Mouse (Mus musculus): ENCODE measurements around the gene Dnah6.
A peak's percentile ranks its signal among the peaks of the same experiment; 100 is the strongest.

Gene Dnah6

DNA sequence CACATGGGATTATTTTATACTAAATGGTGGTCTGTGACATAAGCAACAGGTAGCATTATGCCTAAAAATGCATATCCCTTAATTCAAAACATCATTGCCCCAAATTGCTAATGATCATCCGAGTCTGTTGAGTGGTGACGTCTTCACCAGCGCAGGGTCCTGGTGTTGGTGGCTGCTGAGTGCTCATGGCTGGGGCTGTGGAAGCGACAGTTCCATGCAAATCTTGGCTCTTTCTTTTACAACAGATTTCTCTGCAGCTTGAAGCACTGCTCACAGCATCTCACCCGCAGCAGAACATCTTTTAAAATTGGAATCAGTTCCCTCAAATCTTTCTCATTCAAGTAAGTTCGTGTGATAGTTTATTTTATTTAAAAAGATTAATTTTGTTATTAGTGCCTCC is 166.1 kb downstream of the Dnah6 start:
- H3K27me3 ChIP-seq (ENCODE audit: control insufficient read depth, insufficient read depth, low read length, poor library complexity, severe bottlenecking), result no peaks in the 10 kb centered on the region
- DNase-seq (ENCODE audit: low read depth, low spot score), result no peak
- H3K36me3 ChIP-seq (ENCODE audit: control insufficient read depth, insufficient read depth, low read length, poor library complexity, severe bottlenecking), result no peaks in the 10 kb centered on the region

DNA sequence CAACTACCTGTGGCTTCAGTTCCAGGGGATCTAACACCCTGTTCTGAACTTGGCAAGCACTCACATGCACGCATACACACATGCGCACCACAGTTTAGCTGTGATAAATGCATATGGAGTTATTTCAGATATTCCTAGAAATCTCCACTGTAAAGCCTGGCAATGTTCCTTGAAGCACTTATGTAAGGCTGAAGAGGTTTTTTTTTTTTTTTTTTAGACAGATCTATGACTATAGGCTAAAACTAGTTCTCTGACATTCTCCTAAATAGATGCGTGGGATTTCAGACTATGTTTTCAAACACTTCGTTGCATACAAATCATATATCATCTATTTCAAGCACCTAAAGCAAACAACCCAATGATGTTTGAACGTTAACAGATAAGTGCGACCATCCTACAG is 166.6 kb downstream of the Dnah6 start:
- no peak for DNase-seq (ENCODE audit: low read depth, low spot score)
- no peaks in the 10 kb centered on the region for H3K27me3 ChIP-seq (ENCODE audit: control insufficient read depth, insufficient read depth, low read length, poor library complexity, severe bottlenecking)
- H3K36me3 ChIP-seq (ENCODE audit: control insufficient read depth, insufficient read depth, low read length, poor library complexity, severe bottlenecking), result no peaks in the 10 kb centered on the region

DNA sequence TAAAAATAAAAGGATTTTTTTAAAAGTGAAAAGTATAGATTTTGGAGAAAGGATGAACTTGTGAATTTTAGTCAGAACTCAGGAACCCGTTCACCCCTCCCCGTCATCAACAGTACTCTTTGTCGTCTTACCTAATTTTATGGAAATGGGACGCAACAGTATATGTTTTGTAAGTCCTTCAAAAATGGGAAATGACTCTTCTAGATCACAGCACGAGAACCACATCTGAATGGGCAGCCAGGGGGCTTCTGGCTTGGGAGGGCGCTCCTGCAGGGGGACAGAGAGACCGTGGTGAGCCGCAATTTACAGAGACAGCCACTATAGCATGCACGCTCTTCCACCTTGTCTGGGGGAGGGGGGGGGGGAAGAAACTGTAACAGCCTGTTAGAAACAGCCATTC is 167.9 kb downstream of the Dnah6 start:
- Histone ChIP-seq H3K36me3 (ENCODE audit: control insufficient read depth, insufficient read depth, low read length, poor library complexity, severe bottlenecking) (no peaks in the 10 kb centered on the region), H3K27me3 (ENCODE audit: control insufficient read depth, insufficient read depth, low read length, poor library complexity, severe bottlenecking) (no peaks in the 10 kb centered on the region)
- no peak for DNase-seq (ENCODE audit: low read depth, low spot score)

DNA sequence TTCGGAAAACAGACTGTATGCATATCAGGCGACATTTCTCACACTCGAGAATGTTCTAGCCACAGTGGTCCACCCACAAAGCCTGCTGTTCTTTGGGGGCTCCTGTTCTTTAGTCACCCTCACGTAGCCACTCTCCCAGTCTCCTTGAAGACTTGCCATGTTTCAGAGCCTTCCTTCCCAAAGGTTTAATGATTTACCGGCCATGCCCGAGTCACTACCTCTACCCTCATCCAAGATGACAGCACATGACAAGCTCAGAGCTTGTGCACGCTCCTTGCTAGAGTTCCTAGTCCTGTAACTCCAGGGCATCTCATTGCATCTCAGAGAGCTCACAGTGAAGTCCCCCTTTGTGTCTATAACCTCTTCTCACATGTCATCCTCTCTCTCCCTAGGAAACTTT is 174.2 kb downstream of the Dnah6 start:
- H3K36me3 ChIP-seq (ENCODE audit: control insufficient read depth, insufficient read depth, low read length, poor library complexity, severe bottlenecking), result no peaks in the 10 kb centered on the region
- DNase-seq (ENCODE audit: low read depth, low spot score), result no peak
- no peaks in the 10 kb centered on the region for H3K27me3 ChIP-seq (ENCODE audit: control insufficient read depth, insufficient read depth, low read length, poor library complexity, severe bottlenecking)

DNA sequence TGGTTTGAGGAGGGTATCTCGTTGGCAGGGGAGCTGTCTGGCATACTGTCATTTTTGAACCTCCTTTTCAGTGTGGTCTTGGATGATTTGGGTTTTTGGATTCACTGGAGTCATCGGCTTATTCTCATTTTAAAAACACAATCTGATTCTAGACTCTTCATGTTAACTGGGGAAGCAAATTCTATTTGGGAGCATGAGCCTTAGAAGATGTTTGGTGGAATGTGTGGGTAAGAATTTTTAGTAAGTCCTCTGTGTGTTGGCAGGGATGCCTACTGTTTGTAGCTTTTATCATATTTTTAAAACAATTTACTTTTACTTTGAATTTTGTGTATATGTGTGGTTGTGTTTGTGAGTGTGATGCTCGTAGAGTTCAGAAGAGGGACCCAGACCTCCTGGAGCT is 175.5 kb downstream of the Dnah6 start:
- H3K36me3 ChIP-seq (ENCODE audit: control insufficient read depth, insufficient read depth, low read length, poor library complexity, severe bottlenecking), result no peaks in the 10 kb centered on the region
- no peaks in the 10 kb centered on the region for H3K27me3 ChIP-seq (ENCODE audit: control insufficient read depth, insufficient read depth, low read length, poor library complexity, severe bottlenecking)
- no peak for DNase-seq (ENCODE audit: low read depth, low spot score)

DNA sequence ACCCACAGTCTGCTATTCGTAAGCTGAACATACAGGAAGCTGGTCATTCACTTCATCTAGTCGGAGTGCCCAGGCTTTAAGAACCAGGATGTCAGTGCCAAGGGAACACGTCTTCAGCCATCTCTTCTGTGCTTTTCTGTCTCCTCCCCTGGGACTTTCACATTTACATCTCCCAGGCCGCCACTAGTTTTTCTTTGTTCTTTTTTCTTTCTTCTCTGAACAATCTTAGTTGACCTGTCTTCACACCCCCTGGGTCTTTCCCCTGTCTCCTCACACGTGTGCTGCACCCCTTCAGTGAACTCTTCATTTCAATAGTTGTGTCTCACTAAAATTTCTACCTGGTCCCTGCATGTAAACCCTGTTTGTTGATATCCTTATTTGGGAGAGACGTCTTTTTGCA is 179.2 kb downstream of the Dnah6 start:
- Histone ChIP-seq H3K27me3 (ENCODE audit: control insufficient read depth, insufficient read depth, low read length, poor library complexity, severe bottlenecking) (no peaks in the 10 kb centered on the region), H3K36me3 (ENCODE audit: control insufficient read depth, insufficient read depth, low read length, poor library complexity, severe bottlenecking) (no peaks in the 10 kb centered on the region)
- no peak for DNase-seq (ENCODE audit: low read depth, low spot score)

DNA sequence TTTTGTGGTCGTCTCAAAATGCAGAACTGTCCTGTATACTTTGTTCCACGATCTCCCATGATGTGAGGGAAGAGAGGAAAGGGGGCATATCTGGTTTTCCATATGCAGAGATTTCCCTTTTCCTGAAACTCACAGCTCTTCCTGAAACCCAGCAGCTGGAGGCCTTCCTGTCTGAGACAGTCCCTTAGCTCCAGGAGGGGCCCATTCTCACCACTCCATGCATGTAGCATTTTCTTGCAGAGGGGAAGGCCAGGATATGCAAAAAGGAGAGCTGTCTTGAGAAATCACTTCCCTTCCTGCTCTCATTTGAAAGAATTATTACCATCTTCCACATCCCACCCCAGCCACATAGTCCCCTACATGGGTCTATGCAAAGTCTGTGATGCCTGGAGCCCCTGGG is 183.2 kb downstream of the Dnah6 start:
- no peaks in the 10 kb centered on the region for H3K36me3 ChIP-seq (ENCODE audit: control insufficient read depth, insufficient read depth, low read length, poor library complexity, severe bottlenecking)
- DNase-seq (ENCODE audit: low read depth, low spot score), result no peak
- no peaks in the 10 kb centered on the region for H3K27me3 ChIP-seq (ENCODE audit: control insufficient read depth, insufficient read depth, low read length, poor library complexity, severe bottlenecking)

DNA sequence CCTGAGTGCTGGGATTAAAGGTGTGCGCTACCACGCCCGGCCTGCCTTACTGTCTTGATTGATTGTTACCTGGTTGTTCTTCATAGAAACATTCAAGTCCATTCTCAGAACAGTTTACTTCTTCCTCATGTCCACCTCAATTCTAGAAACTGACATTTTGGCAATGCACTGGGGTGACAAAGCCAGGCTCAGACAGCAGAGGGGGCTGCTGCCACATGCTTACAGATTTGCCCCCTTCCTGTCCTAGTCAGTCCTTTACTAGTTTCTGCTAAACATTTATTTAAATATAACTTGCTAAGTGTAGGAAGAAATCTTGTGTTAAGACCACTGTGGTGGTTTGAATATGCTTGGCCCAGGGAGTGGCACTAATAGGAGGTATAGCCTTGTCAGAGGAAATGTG is 192.6 kb downstream of the Dnah6 start:
- no peak for DNase-seq (ENCODE audit: low read depth, low spot score)
- Histone ChIP-seq H3K36me3 (ENCODE audit: control insufficient read depth, insufficient read depth, low read length, poor library complexity, severe bottlenecking) (no peaks in the 10 kb centered on the region), H3K27me3 (ENCODE audit: control insufficient read depth, insufficient read depth, low read length, poor library complexity, severe bottlenecking) (no peaks in the 10 kb centered on the region)

DNA sequence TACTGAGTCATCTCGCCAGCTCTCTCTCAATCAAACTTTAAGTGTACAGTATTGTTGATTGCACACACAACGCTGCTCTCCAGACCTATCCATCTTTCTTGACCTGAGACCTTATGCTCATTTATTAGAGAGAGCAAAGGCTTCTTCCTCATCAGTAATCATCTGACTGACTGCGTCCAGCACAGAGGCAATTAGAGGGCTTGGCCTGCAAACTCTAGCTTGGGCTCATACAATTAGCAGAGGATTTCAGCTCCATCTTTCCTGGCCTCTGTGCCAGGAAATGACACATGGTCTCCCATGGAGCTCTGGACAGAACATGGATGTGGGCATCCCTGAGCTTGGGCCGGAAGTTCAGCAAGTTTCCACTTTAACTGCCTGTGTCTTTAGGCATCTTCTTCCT is 193.6 kb downstream of the Dnah6 start:
- DNase-seq (ENCODE audit: low read depth, low spot score), result no peak
- Histone ChIP-seq H3K27me3 (ENCODE audit: control insufficient read depth, insufficient read depth, low read length, poor library complexity, severe bottlenecking) (no peaks in the 10 kb centered on the region), H3K36me3 (ENCODE audit: control insufficient read depth, insufficient read depth, low read length, poor library complexity, severe bottlenecking) (no peaks in the 10 kb centered on the region)

DNA sequence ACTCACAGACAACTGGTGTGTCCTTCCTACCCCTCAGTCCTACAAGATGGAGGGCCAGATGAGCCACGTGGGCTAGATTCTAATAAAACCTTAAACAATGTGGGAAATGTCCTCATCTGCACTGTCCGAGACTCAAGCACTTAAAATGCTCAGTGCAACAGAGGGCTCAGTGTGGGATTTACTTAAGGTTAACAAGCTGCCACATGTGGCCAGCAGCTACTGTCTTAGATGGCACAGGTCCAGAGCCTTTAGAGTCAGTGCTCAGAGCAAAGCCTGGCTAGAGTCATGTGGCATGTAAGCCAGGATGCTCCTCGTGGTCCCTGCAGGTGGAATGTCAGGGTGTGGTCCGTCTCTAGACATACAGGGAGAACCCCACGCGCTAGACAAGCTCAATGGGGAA is 194.6 kb downstream of the Dnah6 start:
- no peaks in the 10 kb centered on the region for H3K27me3 ChIP-seq (ENCODE audit: control insufficient read depth, insufficient read depth, low read length, poor library complexity, severe bottlenecking)
- DNase-seq (ENCODE audit: low read depth, low spot score), result no peak

DNA sequence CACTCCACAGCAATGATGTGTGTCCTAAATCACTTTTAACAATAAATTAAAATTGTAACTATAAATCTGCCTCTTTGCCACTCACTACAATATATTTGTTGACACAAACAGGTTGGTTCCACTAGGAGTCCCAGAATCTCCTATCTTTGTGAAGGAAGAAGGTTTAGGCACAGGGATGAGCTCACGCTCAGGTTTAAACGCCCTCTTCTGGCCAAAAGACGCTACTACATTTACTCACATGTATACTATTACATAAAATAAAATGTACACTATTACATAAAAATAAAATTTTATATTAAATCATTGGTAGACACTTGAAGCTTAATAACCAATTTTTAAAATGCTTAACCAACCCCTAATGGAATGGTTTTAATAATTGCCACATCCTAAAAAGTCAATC is 201.4 kb downstream of the Dnah6 start:
- H3K36me3 ChIP-seq (ENCODE audit: control insufficient read depth, insufficient read depth, low read length, poor library complexity, severe bottlenecking), result no peaks in the 10 kb centered on the region

More for the DNA sequence above, 194.6 kb downstream of the Dnah6 start:
- no peaks in the 10 kb centered on the region for H3K36me3 ChIP-seq (ENCODE audit: control insufficient read depth, insufficient read depth, low read length, poor library complexity, severe bottlenecking)

DNA sequence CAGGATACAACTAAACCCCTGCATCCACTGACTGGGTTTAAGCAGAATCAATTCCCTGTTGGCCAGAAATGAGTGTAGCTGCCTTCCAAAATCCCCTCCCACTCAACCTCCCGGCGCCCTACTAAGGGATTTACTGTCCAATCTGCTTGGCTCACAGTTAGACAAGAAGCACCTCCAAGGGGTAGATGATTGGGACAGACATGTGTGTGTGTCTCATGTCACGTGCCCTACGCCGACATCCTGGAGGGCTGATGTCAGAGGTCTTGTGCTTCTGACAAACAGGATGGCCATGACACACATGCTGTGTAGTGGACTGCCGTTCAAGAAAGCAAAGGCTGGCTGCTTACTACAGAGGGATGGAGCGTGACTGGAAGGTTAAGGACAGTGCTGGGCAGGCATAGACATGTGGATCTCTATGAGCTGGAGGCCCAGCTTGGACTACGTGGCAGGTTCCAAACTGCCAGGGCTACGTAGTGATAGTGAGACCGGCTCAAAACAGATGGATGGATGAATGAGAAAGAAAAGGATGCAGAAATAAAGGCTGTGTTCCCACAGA is 202.6 kb downstream of the Dnah6 start:
- Histone ChIP-seq H3K27me3 (ENCODE audit: control insufficient read depth, insufficient read depth, low read length, poor library complexity, severe bottlenecking) (no peaks in the 10 kb centered on the region), H3K36me3 (ENCODE audit: control insufficient read depth, insufficient read depth, low read length, poor library complexity, severe bottlenecking) (no peaks in the 10 kb centered on the region)
- no peak for DNase-seq (ENCODE audit: low read depth, low spot score)

More for the DNA sequence above, 201.4 kb downstream of the Dnah6 start:
- DNase-seq (ENCODE audit: low read depth, low spot score), result peak; percentile 71
- H3K27me3 ChIP-seq (ENCODE audit: control insufficient read depth, insufficient read depth, low read length, poor library complexity, severe bottlenecking), result no peaks in the 10 kb centered on the region

DNA sequence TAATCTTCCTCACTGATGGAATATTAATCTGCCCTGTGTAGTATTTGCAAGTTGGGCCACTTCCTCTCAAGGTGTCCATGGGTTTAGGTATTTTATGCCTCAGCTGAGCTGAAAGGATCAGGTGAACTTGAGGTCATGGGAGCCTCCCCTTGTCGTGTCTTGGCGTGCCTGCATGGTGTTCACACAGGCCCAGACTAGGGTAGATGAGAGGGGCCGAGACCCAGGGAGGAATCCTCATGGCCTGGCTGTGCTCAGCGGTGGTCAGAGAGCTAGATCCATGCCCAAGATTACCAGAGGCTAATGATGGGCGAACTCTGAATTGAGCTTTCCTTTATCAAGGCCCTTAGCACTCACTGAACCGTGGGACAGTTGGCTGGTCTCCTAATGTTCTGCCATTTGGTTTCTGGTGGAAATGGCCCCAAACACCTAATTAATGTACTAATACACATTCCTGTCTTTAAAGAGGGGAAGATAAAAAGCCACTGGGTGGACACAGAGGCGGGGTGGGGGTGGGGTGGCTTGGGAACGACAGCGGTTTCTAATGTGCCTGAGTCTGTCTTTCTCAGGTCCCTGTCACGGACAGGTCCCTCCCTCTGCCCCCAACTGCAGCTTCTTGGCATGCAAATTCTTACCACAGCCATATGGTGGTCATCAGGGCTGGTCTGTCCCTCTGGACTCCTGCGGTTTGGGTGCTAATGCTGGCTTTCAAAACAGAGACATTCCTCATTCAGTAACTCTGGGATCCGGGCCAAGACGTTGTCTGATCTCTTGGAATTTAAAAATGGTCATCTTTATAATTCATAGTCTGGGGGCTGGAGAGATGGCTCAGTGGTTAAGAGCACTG is 206.9 kb downstream of the Dnah6 start:
- no peaks in the 10 kb centered on the region for H3K27me3 ChIP-seq (ENCODE audit: control insufficient read depth, insufficient read depth, low read length, poor library complexity, severe bottlenecking)
- DNase-seq (ENCODE audit: low read depth, low spot score), result no peak
- H3K36me3 ChIP-seq (ENCODE audit: control insufficient read depth, insufficient read depth, low read length, poor library complexity, severe bottlenecking), result no peaks in the 10 kb centered on the region

DNA sequence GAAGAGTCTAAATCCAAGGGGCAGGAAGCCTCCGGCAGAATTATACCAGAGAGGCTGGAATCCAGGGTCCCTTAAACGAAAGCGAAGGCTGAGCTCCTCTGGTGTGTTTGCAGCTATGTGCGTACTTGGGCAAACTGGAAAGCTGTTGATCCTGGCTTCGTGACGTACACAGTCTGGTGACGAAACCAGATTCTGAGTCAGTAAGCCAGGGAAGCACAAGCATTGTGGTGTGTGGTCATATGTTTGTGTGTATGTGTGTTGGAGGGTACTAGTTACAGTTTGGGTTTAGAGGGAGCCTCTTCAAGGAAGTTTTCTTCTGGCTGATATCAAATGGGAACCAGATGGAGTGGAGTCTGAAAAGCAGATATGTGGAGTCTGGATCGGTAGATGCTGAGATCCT is 208.5 kb downstream of the Dnah6 start:
- H3K36me3 ChIP-seq (ENCODE audit: control insufficient read depth, insufficient read depth, low read length, poor library complexity, severe bottlenecking), result no peaks in the 10 kb centered on the region
- H3K27me3 ChIP-seq (ENCODE audit: control insufficient read depth, insufficient read depth, low read length, poor library complexity, severe bottlenecking), result no peaks in the 10 kb centered on the region
- DNase-seq (ENCODE audit: low read depth, low spot score), result no peak

DNA sequence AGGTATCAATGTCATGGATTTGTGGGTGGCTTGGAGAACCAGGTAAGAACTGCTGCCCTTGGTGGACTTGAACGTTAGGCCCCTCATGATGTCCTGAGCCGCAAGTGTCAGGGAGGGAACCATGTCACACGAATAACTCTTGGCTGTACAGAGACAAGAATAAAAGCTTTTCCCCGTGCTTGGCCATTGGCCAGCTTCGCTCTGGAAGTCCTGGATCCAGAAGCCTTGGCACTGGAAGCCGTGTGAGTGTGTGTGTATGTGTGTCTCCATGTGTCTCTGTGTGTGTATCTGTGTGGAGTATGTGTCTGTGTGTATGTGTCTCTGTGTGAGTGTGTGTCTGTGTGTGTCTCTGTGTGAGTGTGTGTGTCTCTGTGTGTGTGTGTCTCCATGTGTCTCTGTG is 209.6 kb downstream of the Dnah6 start:
- no peak for DNase-seq (ENCODE audit: low read depth, low spot score)
- no peaks in the 10 kb centered on the region for H3K36me3 ChIP-seq (ENCODE audit: control insufficient read depth, insufficient read depth, low read length, poor library complexity, severe bottlenecking)
- H3K27me3 ChIP-seq (ENCODE audit: control insufficient read depth, insufficient read depth, low read length, poor library complexity, severe bottlenecking), result no peaks in the 10 kb centered on the region

DNA sequence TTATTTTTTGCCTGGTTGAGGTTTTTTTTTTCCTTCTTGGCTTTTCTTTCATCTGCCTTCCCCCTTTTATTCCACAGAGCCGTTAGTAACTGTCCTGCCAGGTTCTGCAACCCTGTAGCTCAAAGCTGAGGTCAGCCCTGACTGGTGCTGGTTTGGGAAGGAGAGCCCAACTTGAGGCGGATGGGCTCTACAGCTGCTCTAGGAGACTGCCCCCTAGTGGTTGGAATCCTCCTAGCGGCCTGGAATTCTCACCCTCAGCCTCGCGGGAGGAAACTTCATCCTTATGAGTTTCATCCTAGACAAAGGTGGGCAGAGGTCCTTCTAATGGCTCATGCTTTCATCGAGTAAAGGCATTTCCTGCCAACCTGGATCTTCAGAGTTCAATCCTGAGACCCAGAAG is 211.4 kb downstream of the Dnah6 start:
- peak; percentile 77 for DNase-seq (ENCODE audit: low read depth, low spot score)
- H3K36me3 ChIP-seq (ENCODE audit: control insufficient read depth, insufficient read depth, low read length, poor library complexity, severe bottlenecking), result no peaks in the 10 kb centered on the region
- H3K27me3 ChIP-seq (ENCODE audit: control insufficient read depth, insufficient read depth, low read length, poor library complexity, severe bottlenecking), result no peaks in the 10 kb centered on the region

All from splenic B cell, adult 2 months (primary cell).